Mouse (Mus musculus) neutrophil, adult 65 days (primary cell): Measurements from ENCODE around the gene Mrps15. TPM values are rescaled to one million over a fixed set of nuclear protein-coding genes. Genes with fewer than 3 reads are reported as not detected.

Experiments
- total RNA-seq: library from RNA; stranded (reverse); gene quantifications from 2 replicates; pipeline ENCODE4 v1.2.4, GENCODE M21; 2023

Gene Mrps15
- 28.3 and 32.3 TPM in 2 replicates for total RNA-seq

DNA sequence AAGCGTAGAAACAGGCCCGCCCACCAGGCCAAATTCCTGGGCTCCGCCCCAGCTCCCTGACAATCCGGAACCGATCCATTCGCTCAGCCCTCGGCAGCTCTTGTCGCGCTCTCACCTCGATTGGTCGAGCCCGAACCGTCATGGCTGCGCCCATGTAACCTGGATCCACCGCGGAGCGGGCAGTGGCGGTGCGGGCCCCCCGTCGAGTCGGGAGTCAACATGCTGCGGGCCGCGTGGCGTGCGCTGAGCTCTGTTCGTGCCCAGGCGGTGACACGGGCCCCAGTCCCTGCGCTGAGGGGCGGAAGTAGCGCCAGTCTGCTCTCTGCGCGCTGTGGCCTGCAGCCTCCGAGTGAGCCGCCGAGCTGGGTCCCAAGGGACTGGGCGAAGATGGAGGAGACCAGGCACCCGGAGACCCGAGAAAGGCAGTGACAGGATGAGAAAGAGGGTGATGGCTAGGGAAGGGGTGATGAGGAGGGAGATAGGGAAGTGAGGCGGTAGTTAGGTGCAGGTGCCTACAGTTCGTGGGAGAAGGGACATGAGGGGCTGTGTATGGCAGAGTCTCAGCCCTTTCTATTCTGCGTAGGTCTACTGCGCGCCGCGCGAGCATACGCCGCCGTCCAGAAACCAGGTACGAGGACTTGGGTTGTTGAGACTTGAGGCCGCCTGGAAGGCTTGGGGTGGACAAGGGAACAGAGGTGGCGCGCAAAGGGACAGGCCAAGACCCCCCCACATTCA lies at the start of gene Mrps15:
Mrps15 (plus strand) TSS at position 75 of the 735 bp plus-strand sequence.

DNA sequence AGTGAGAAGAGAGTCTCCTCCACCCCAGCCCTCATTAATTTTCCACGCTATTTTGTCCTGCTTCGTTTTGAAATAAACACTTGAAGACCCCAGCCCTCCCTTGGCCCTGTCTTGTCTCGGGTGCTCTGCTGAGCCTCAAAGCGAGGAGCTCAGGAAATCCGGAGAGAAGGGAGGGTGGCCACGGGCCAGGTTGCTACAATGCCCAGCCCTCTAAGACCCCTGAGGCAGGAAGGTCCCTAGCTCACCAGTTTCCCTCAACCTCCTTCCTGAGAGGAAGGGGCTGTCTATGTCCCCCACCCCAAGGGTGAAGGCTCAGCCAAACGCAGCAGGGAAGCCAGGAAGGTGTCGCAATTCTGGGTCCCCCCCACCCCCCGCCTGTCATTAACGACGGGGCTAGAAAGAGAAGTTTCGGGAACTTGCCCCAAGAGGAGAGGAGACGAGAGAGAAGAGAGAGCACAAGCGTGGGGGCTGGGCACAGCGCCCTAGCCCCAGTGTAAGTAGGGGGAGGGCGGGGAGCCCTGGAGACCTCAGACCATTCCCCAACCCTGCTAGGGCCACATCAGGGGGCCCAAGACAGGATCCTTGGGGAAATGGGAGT lies 22.3 kb upstream of the Mrps15 start, which contains the start of gene Csf3r:
Csf3r (plus strand) TSS at position 248 of the 598 bp plus-strand sequence.

DNA sequence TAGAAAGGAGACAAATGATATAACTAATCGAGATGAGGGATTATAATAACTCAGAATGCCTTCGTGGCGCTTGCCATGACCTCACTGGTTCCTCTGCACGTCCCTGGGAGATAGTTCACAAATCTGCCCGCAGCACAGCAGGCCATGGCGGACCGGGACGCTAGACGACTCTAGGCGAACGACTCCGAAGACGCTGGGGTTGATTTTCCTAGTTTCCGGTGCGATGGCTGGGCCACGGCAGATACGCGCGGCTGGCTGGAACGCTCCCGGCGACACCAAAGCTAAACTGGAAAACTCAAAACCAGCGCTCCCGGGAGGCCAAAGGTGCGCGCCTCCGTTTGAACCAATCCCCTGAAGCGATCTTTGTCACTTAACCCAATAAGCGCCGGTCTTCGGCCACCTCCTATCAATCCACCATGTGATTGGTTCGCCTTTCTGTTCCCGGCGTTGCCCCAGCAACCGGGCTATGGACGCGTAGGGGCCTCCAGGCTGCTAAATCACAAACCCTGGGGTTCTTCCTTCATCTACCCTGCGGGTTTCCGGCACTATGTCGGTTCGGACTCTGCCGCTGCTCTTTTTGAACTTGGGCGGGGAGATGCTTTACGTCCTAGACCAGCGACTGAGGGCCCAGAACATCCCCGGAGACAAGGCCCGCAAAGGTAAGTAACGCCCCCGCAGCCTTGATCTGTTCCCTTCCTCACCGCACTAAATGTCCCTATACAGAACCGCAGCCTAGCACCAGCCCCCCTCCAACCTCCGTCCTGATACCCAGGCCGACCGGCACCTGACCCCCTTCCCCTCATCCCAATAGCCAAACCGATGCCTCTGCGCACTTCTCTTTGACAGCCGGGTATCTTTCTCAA lies 11.6 kb downstream of the Mrps15 start, which contains the start of gene Oscp1:
Oscp1 (plus strand) TSS at position 432 of the 863 bp plus-strand sequence.

DNA sequence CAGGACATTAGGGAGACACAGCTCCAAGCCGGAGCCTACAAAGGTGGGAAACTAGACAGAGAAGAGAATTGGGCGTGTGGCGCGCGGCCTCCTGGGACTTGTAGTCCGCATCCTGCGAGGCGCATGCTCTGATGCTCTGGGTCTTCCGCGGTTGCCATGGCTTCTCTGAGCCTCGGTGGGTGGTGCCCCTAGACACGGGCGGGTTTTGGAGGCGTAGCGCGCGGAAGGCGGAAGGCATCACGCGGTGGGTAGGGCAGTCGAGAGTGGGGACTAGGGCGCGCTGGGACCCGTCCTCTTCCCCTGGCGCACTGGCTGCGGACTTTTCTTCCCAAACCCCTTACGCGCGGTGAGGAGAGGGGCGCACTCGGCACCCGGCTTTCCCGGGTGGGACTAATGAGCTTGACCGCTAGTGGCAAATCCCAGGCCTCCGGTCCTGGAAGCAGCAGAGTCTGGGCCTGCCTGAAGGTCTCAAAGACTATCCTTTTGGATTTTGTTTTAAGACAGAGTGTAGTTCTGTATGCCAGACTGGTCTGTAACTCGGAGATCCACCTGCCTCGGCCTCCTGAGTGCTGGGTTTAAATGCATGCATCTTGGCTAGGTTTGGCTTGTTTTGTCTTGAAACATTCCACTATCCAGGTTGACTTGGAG lies 49.9 kb downstream of the Mrps15 start, which contains the start of gene Lsm10:
Lsm10 (plus strand) TSS at position 160 of the 648 bp plus-strand sequence.

DNA sequence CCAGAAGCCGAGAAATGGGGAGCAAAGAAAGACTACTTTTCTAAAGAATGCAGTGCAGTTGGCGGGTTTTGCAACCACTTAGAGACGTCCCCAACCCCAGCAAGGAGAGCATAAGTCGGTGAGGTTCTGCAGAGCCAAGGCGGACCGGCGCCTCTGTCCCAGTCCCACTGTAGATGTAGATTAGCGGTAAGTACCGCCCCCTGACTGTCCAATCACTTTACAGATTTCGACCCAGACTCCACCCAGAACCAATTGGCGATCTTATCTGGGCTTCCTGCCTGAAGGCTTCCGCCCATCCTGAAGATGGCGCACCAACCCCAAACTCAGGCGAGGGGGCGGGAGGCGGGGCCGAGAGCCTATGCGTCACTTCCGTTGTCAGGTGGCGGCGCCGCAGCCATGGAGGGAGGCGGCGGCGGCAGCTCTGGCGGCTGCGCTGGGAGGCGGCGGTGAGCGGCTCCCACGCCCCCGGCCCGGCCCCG lies 56.9 kb downstream of the Mrps15 start, which contains the start of gene Stk40:
Stk40 (plus strand) TSS at position 368 of the 479 bp plus-strand sequence.

Other genes with a start within 250 kb of the Mrps15 start
- 1,343 and 1,506 TPM in 2 replicates for gene Csf3r, start 22.4 kb upstream of the Mrps15 start, total RNA-seq
- gene Oscp1, start 11.6 kb downstream of the Mrps15 start, total RNA-seq: 6.8 and 9.2 TPM in 2 replicates
- gene Lsm10, start 49.7 kb downstream of the Mrps15 start, total RNA-seq: 27.3 and 33.1 TPM in 2 replicates
- 95.9 and 138 TPM in 2 replicates for gene Stk40, start 57.0 kb downstream of the Mrps15 start, total RNA-seq
- 1.8 and 2.6 TPM in 2 replicates for gene Eva1b, start 100.8 kb downstream of the Mrps15 start, total RNA-seq
- gene Sh3d21, start 116.6 kb downstream of the Mrps15 start, total RNA-seq: 0.25 and 0.32 TPM in 2 replicates
- gene Thrap3, start 155.8 kb downstream of the Mrps15 start, total RNA-seq: 271 and 365 TPM in 2 replicates
- 116 and 132 TPM in 2 replicates for gene Map7d1, start 209.4 kb downstream of the Mrps15 start, total RNA-seq
- 29.5 and 33.0 TPM in 2 replicates for gene Trappc3, start 215.4 kb downstream of the Mrps15 start, total RNA-seq
- gene Col8a2, start 239.9 kb downstream of the Mrps15 start, total RNA-seq: not detected in 2 replicates